Mouse (Mus musculus): ENCODE data around the gene Atg101.

DNA sequence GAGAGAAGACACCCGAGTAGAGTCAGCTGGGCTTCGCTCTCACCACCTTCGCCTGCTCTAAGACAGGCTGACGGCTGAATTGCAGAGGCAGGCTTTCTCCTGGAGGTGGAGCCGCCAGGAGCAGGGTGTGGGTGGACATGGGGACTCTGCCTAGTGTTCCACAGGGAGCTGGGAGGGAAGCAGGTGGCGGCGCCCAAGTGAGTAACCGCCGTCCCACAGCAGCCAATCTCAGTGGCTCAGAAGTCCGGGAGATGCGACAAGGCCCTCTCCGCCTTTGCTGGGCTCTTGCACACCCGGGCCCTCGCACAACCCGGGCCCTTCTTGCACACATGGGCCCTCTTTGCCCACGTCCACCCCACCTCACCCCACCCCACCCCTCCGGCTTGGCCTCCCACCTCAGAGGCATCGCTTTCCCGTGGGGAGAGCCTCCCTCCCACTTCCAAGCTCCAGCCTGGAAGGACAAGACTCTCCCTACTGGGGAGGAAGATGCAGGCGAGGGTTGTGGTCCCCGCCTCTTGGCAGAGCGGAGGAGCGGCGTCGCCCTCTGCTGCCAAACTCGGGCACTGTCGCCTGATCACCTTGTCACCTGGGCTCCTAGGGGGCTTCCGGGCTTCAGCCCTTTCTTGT is 45.1 kb upstream of the Atg101 start:
- TF ChIP-seq MYOG (IDR thresholded peaks at IDR 0.05; ENCODE audit: control insufficient read depth, extremely low read depth, insufficient read length): no peak
- no peak for TF ChIP-seq USF1 (IDR thresholded peaks at IDR 0.05; ENCODE audit: low read depth)
- TF ChIP-seq CTCF (IDR thresholded peaks at IDR 0.05; ENCODE audit: control insufficient read depth, insufficient read depth, insufficient read length): peak; percentile 91
- no peak for TF ChIP-seq MAX (IDR thresholded peaks at IDR 0.05)
- TF ChIP-seq MYOD1 (IDR thresholded peaks at IDR 0.05; ENCODE audit: control insufficient read depth, insufficient read length, low read depth): no peak
- no peak for TF ChIP-seq CEBPB (IDR thresholded peaks at IDR 0.05; ENCODE audit: low read depth)
